Mouse (Mus musculus): Measurements from ENCODE around the gene Tnf. TPM values are rescaled to one million over a fixed set of nuclear protein-coding genes. Genes with fewer than 3 reads are reported as not detected.
A peak's percentile ranks its signal among the peaks of the same experiment; 100 is the strongest.

Tnf gene
- polyA plus RNA-seq, 1 experiment from 2014 or later = not detected

DNA sequence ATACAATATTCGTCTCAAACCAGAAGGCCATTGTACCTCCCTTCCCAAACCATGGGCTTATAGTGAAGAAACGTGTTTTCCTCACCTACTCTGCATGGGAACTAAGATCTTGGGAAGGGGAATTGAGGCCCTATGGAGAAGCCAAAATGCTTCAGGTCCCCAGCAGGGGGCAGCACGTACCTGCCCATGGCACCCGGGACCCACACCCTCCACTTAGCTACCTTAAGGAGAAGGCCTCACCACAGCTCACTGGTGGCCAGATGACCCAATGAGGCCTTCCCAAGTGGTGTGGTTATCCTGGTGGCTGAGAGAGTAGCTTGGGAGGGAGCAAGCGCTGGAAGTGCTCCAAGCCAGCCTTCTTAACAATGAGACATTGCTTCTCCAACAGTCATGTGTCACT lies 23.3 kb downstream of the Tnf start:
- no peaks in the 10 kb centered on the region for H3K9me3 ChIP-seq (ENCODE audit: control insufficient read depth, low read length)
- peak; percentile 29; the same call in 1 of the 2 replicates for ATAC-seq (ENCODE audit: insufficient number of reproducible peaks, insufficient read depth, low FRiP score, low read depth)
- no peaks in the 10 kb centered on the region for H3K36me3 ChIP-seq (ENCODE audit: control insufficient read depth, insufficient read depth, low read length)
- H3K4me1 ChIP-seq (ENCODE audit: control insufficient read depth in 2 of 2, insufficient read depth in 2 of 2, low read length in 2 of 2) = no peaks in the 10 kb centered on the region
- H3K4me2 ChIP-seq (ENCODE audit: low read length) = no peak overlapping the region
- no peaks in the 10 kb centered on the region for H3K27me3 ChIP-seq (ENCODE audit: control insufficient read depth, insufficient read depth, low read length)
- no peak overlapping the region for H3K27ac ChIP-seq (replicated peaks in 1 of 2; ENCODE audit: control insufficient read depth in 1 of 2, insufficient read depth in 1 of 2, low read depth in 2 of 2, low read length in 2 of 2)
- no peak overlapping the region for H3K9ac ChIP-seq (ENCODE audit: low read length)
- WGBS = 15% methylated on average over 5 of the region's 5 CpGs
- H3K4me3 ChIP-seq (ENCODE audit: control insufficient read depth in 1 of 2, insufficient read depth in 1 of 2, low read depth in 1 of 2, low read length in 2 of 2) = no peak overlapping the region

DNA sequence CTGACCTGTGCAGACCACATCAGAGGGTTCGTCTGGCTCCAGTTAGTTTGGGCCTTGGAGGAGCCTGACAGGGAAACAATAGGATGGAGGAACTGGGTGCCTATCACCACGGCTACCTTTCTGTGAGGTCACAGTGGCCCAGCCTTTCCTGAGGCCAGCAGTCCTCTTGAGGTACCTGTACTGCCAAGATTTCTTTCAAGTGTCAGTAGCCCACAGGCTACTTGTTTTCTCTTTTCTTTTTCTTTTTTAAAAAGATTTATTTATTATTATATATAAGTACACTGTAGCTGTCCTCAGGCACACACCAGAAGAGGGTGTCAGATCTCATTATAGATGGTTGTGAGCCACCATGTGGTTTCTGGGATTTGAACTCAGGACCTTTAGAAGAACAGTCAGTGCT lies 25.8 kb downstream of the Tnf start, which contains the start of gene Aif1:
TSS of gene Aif1 (minus strand) at position 101 of the 400 bp plus-strand sequence.
- no peak for ATAC-seq (ENCODE audit: insufficient number of reproducible peaks, insufficient read depth, low FRiP score, low read depth)
- Histone ChIP-seq H3K9me3 (ENCODE audit: control insufficient read depth, low read length) (no peaks in the 10 kb centered on the region), H3K4me2 (ENCODE audit: low read length) (no peak within 1 kb of the TSS), H3K4me1 (ENCODE audit: control insufficient read depth in 2 of 2, insufficient read depth in 2 of 2, low read length in 2 of 2) (no peaks in the 10 kb centered on the region; a peak in 1 of 4 replicates), H3K36me3 (ENCODE audit: control insufficient read depth, insufficient read depth, low read length) (no peaks in the 10 kb centered on the region), H3K4me3 (ENCODE audit: control insufficient read depth in 1 of 2, insufficient read depth in 1 of 2, low read depth in 1 of 2, low read length in 2 of 2) (no peak within 1 kb of the TSS), H3K27ac (replicated peaks in 1 of 2; ENCODE audit: control insufficient read depth in 1 of 2, insufficient read depth in 1 of 2, low read depth in 2 of 2, low read length in 2 of 2) (no peak within 1 kb of the TSS), H3K9ac (ENCODE audit: low read length) (no peak within 1 kb of the TSS), H3K27me3 (ENCODE audit: control insufficient read depth, insufficient read depth, low read length) (no peaks in the 10 kb centered on the region)
- WGBS = 63% methylated on average over 2 of the region's 2 CpGs

DNA sequence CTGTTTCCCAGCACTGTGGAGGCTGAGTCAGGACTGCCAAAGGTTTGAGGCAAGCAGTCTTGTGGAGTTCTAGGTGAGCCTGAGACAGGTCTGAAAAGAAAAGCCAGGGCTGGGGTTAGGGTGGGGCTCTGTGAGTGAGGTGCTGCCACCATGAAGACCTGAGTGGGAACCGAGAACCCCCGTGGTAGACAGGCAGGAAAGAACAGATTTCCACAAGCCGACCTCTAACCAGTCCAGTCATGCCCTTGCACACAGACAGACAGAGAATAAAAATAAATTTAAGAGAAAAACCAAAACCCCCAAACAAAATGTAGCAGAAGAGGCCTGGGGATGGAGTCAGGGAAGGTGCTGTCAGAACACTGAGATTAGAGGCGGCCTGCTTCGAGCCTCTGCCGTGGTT lies 26.4 kb downstream of the Tnf start:
- no peak overlapping the region for H3K9ac ChIP-seq (ENCODE audit: low read length)
- no peak overlapping the region for H3K4me2 ChIP-seq (ENCODE audit: low read length)
- no peak overlapping the region for H3K4me3 ChIP-seq (ENCODE audit: control insufficient read depth in 1 of 2, insufficient read depth in 1 of 2, low read depth in 1 of 2, low read length in 2 of 2)
- no peak for ATAC-seq (ENCODE audit: insufficient number of reproducible peaks, insufficient read depth, low FRiP score, low read depth)
- WGBS = 76% methylated on average over 6 of the region's 6 CpGs
- no peak overlapping the region for H3K27ac ChIP-seq (replicated peaks in 1 of 2; ENCODE audit: control insufficient read depth in 1 of 2, insufficient read depth in 1 of 2, low read depth in 2 of 2, low read length in 2 of 2)
- H3K36me3 ChIP-seq (ENCODE audit: control insufficient read depth, insufficient read depth, low read length) = no peaks in the 10 kb centered on the region
- no peaks in the 10 kb centered on the region for H3K27me3 ChIP-seq (ENCODE audit: control insufficient read depth, insufficient read depth, low read length)
- H3K9me3 ChIP-seq (ENCODE audit: control insufficient read depth, low read length) = no peaks in the 10 kb centered on the region
- no peaks in the 10 kb centered on the region; a peak in 1 of 4 replicates for H3K4me1 ChIP-seq (ENCODE audit: control insufficient read depth in 2 of 2, insufficient read depth in 2 of 2, low read length in 2 of 2)

DNA sequence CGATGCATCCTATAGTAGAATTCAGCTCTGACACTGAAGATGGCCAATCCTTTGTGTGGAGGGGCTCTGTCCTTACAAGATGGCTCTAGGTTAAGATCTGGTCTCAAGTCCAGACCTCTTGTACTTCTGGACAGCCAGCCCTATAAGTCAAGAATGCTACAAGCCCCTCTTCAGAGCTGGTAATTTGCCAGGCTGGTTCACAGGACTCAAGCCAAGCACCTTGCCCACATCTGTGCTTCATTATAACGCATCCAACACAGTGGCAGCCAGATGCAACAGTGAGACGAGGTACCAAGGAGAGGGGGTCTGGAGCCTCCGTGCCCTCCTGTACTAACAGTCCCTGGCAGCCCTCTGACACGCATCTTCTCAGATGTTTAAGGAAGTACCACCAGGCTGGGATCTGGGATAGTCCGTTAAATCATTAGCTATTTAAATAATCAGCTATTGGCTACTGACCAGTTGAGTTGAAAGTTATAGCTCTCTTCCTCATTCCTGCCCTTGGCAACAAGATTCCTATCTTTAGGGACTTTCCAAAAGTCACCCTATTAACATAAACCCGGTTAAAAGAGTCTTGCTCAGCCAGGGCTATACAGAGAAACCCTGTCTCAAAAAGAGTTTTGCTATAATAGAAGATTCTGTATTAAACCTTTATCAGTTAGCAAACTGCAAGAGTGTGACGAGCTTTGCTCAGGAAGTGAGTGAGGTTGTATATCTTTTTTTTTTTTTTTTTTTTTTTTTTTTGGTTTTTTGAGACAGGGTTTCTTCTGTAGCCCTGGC lies 27.4 kb downstream of the Tnf start:
- H3K36me3 ChIP-seq (ENCODE audit: control insufficient read depth, insufficient read depth, low read length) = no peaks in the 10 kb centered on the region
- no peak overlapping the region for H3K4me3 ChIP-seq (ENCODE audit: control insufficient read depth in 1 of 2, insufficient read depth in 1 of 2, low read depth in 1 of 2, low read length in 2 of 2)
- H3K4me2 ChIP-seq (ENCODE audit: low read length) = no peak overlapping the region
- no peaks in the 10 kb centered on the region for H3K27me3 ChIP-seq (ENCODE audit: control insufficient read depth, insufficient read depth, low read length)
- no peak overlapping the region for H3K9ac ChIP-seq (ENCODE audit: low read length)
- no peak overlapping the region for H3K27ac ChIP-seq (replicated peaks in 1 of 2; ENCODE audit: control insufficient read depth in 1 of 2, insufficient read depth in 1 of 2, low read depth in 2 of 2, low read length in 2 of 2)
- H3K4me1 ChIP-seq (ENCODE audit: control insufficient read depth in 2 of 2, insufficient read depth in 2 of 2, low read length in 2 of 2) = no peaks in the 10 kb centered on the region; a peak in 1 of 4 replicates
- no peak for ATAC-seq (ENCODE audit: insufficient number of reproducible peaks, insufficient read depth, low FRiP score, low read depth)
- WGBS = 65% methylated on average over 8 of the region's 8 CpGs
- no peaks in the 10 kb centered on the region for H3K9me3 ChIP-seq (ENCODE audit: control insufficient read depth, low read length)

DNA sequence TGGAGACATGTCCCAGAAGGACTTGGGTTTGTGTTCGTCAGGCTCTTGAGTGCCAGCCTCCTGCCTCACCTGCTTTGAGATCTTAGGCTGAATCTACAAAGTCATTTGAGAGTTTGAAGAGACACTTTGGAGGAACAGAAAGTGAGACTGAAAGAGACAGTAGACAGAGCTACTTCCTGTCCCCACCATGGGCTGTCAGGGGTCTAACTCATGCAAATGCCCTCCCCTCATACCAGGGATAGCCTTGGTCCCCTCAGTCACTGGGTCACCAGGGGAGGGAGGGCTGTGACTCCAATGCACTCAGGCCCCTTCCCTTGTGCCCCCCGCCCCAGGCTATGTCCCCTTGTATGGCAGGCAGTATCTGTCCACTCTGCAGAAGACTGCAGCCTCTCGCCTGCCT lies 28.5 kb downstream of the Tnf start:
- Histone ChIP-seq H3K36me3 (ENCODE audit: control insufficient read depth, insufficient read depth, low read length) (no peaks in the 10 kb centered on the region), H3K4me2 (ENCODE audit: low read length) (no peak overlapping the region), H3K9me3 (ENCODE audit: control insufficient read depth, low read length) (no peaks in the 10 kb centered on the region), H3K27me3 (ENCODE audit: control insufficient read depth, insufficient read depth, low read length) (no peaks in the 10 kb centered on the region), H3K9ac (ENCODE audit: low read length) (no peak overlapping the region), H3K4me1 (ENCODE audit: control insufficient read depth in 2 of 2, insufficient read depth in 2 of 2, low read length in 2 of 2) (no peaks in the 10 kb centered on the region; a peak in 1 of 4 replicates), H3K27ac (replicated peaks in 1 of 2; ENCODE audit: control insufficient read depth in 1 of 2, insufficient read depth in 1 of 2, low read depth in 2 of 2, low read length in 2 of 2) (no peak overlapping the region), H3K4me3 (ENCODE audit: control insufficient read depth in 1 of 2, insufficient read depth in 1 of 2, low read depth in 1 of 2, low read length in 2 of 2) (no peak overlapping the region)
- 59% methylated on average over 3 of the region's 3 CpGs for WGBS
- no peak for ATAC-seq (ENCODE audit: insufficient number of reproducible peaks, insufficient read depth, low FRiP score, low read depth)

- no peak for ATAC-seq (ENCODE audit: insufficient number of reproducible peaks, insufficient read depth, low FRiP score, low read depth)
- H3K9ac ChIP-seq (ENCODE audit: low read length) = peak overlapping the region; percentile 48; the same call in 1 of the 2 replicates
- H3K4me2 ChIP-seq (ENCODE audit: low read length) = no peak overlapping the region
- no peaks in the 10 kb centered on the region; a peak in 1 of 4 replicates for H3K4me1 ChIP-seq (ENCODE audit: control insufficient read depth in 2 of 2, insufficient read depth in 2 of 2, low read length in 2 of 2)
- no peaks in the 10 kb centered on the region for H3K27me3 ChIP-seq (ENCODE audit: control insufficient read depth, insufficient read depth, low read length)
- no peak overlapping the region for H3K4me3 ChIP-seq (ENCODE audit: control insufficient read depth in 1 of 2, insufficient read depth in 1 of 2, low read depth in 1 of 2, low read length in 2 of 2)
- no peaks in the 10 kb centered on the region for H3K36me3 ChIP-seq (ENCODE audit: control insufficient read depth, insufficient read depth, low read length)
- H3K27ac ChIP-seq (replicated peaks in 1 of 2; ENCODE audit: control insufficient read depth in 1 of 2, insufficient read depth in 1 of 2, low read depth in 2 of 2, low read length in 2 of 2) = no peak overlapping the region
- whole genome bisulfite sequencing = 48% methylated on average over 11 of the region's 11 CpGs
- H3K9me3 ChIP-seq (ENCODE audit: control insufficient read depth, low read length) = no peaks in the 10 kb centered on the region
These were observed 29.2 kb downstream of the Tnf start for GRCm38 (mm10) chr17:35172445-35173234.

DNA sequence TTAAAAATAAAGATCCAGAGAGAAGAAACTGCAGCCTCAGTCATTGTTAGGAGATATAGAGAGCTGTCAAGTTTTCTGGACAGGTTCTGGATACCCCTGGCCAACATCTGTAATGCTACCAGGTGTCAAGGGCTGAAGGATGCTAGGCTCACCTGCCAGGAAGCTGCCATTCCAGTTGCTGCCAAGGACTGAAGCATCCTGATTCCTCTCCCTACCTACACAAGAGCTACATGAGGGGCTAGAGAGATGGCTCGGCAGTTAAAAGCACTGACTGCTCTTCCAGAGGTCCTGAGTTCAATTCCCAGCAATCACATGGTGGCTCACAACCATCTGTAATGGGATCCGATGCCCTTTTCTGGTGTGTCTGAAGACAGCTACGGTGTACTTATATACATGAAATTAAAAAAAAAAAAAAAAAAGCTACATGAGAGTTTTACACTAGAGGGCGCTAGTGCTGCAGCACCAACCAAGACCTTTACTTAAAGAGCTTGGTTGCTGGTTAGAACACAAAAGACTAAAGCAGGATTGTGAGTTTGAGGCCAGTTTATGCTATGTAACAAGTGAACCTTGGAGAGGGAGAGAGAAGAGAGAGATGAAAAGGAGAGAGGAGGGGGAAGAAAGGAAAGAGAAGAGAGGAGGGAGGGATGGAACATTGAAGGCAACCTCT lies 33.1 kb downstream of the Tnf start:
- ATAC-seq (ENCODE audit: insufficient number of reproducible peaks, insufficient read depth, low FRiP score, low read depth) = no peak
- no peaks in the 10 kb centered on the region for H3K36me3 ChIP-seq (ENCODE audit: control insufficient read depth, insufficient read depth, low read length)
- no peak overlapping the region for H3K4me2 ChIP-seq (ENCODE audit: low read length)
- no peak overlapping the region for H3K4me3 ChIP-seq (ENCODE audit: control insufficient read depth in 1 of 2, insufficient read depth in 1 of 2, low read depth in 1 of 2, low read length in 2 of 2)
- no peaks in the 10 kb centered on the region for H3K9me3 ChIP-seq (ENCODE audit: control insufficient read depth, low read length)
- peaks cover 5 to 9% of the 10 kb centered on the region in 2 experiments; a peak in 3 of 4 replicates for H3K4me1 ChIP-seq (ENCODE audit: control insufficient read depth in 2 of 2, insufficient read depth in 2 of 2, low read length in 2 of 2)
- 8% methylated on average over 4 of the region's 4 CpGs for WGBS
- H3K9ac ChIP-seq (ENCODE audit: low read length) = no peak overlapping the region
- H3K27ac ChIP-seq (replicated peaks in 1 of 2; ENCODE audit: control insufficient read depth in 1 of 2, insufficient read depth in 1 of 2, low read depth in 2 of 2, low read length in 2 of 2) = no peak overlapping the region
- H3K27me3 ChIP-seq (ENCODE audit: control insufficient read depth, insufficient read depth, low read length) = no peaks in the 10 kb centered on the region

Measured in heart, embryonic 14.5 days (tissue).